Mouse (Mus musculus) small intestine, adult 2 months (tissue): ENCODE results near the gene Cubn.

Experiments
- CTCF ChIP-seq: fragments of 200-500 bp; IDR thresholded peaks from 2 replicates; pipeline ENCODE4 v1.5.1; 2012; ENCODE audit warnings: low read depth, mild to moderate bottlenecking, control low read depth, inconsistent platforms, low read length, moderate library complexity, mixed read lengths; ENCODE audit not compliant: insufficient replicate concordance, insufficient read length; ENCODE audit errors: extremely low read depth
- POLR2A ChIP-seq: fragments of 200-500 bp; IDR thresholded peaks from 2 replicates; pipeline ENCODE4 v1.6.1; 2012; ENCODE audit warnings: low read depth, mild to moderate bottlenecking, control low read depth, inconsistent platforms, low read length, moderate library complexity

GRCm38 (mm10) chr2:13278114-13278862, 213.3 kb downstream of the Cubn start:
- TF ChIP-seq CTCF (peak; percentile 12; the same call in 1 of the 2 replicates), POLR2A (no peak)
